Mouse (Mus musculus) cerebral cortex, adult 2 months (tissue): ENCODE measurements around the gene Gm20835.

Experiments
- WGBS: fragments of 180-500 bp; shearing (Covaris S2); methylation state at CpG from one replicate; pipeline ENCODE4 v1.1.7; 2018; 5-methylcytosine and 5-hydroxymethylcytosine counted together

Gene Gm20835

GRCm38 (mm10) chrY:36735190-36735589, at the start of gene Gm20835:
TSS of gene Gm20835 (minus strand) at chrY:36735290.
- no CpG with 5 or more reads among the region's 6 CpGs for WGBS
